Mouse (Mus musculus) olfactory bulb, adult 2 months (tissue): ENCODE measurements around the gene Lrrc8a. TPM values are rescaled to one million over a fixed set of nuclear protein-coding genes. Genes with fewer than 3 reads are reported as not detected.

Experiments
- H3K27ac ChIP-seq: fragments of 200-500 bp; 2 replicates; pipeline ENCODE4 v1.5.1; 2012; ENCODE audit warnings: low read depth, low read length; ENCODE audit not compliant: insufficient read depth
- H3K4me1 ChIP-seq: fragments of 200-500 bp; 2 replicates; pipeline ENCODE4 v1.6.1; 2012; ENCODE audit warnings: low read length; ENCODE audit not compliant: control insufficient read depth, insufficient read depth
- H3K4me3 ChIP-seq: fragments of 200-500 bp; 2 replicates; pipeline ENCODE4 v1.5.1; 2012; ENCODE audit warnings: mild to moderate bottlenecking, low read depth, low read length, moderate library complexity; ENCODE audit not compliant: insufficient read depth
- CTCF ChIP-seq: fragments of 200-500 bp; IDR thresholded peaks from 2 replicates; pipeline ENCODE4 v1.5.1; 2012; ENCODE audit warnings: low read depth, mild to moderate bottlenecking, low read length, moderate library complexity; ENCODE audit not compliant: insufficient read depth
- POLR2A ChIP-seq: fragments of 200-500 bp; IDR thresholded peaks from 2 replicates; pipeline ENCODE4 v1.6.1; 2012; ENCODE audit warnings: mild to moderate bottlenecking, low read depth, low read length, moderate library complexity; ENCODE audit not compliant: insufficient read depth
- WGBS: fragments of 180-500 bp; shearing (Covaris S2); methylation state at CpG from one replicate; pipeline ENCODE4 v1.1.7; 2018; 5-methylcytosine and 5-hydroxymethylcytosine counted together
- polyA plus RNA-seq: library from polyadenylated mRNA; stranded (reverse); fragments of >200 nt; gene quantifications from 2 replicates; pipeline ENCODE4 v1.2.4, GENCODE M21; 2012; ENCODE audit warnings: low replicate concordance; ENCODE audit not compliant: missing spikeins, insufficient read depth, insufficient read length

Lrrc8a gene
- polyA plus RNA-seq, 1 experiment = not detected

GRCm38 (mm10) chr2:30280743-30281142, 43.2 kb downstream of the Lrrc8a start, which contains the start of gene Gm28038:
Gm28038 (plus strand) TSS chr2:30281043.
- Histone ChIP-seq H3K4me3 (no peak within 1 kb of the TSS), H3K4me1 (peaks cover 10% of the 10 kb centered on the region), H3K27ac (no peak within 1 kb of the TSS)
- 95% methylated on average over 11 of the region's 11 CpGs for WGBS
- TF ChIP-seq CTCF (no peak), POLR2A (no peak)

GRCm38 (mm10) chr2:30281651-30282050, 44.1 kb downstream of the Lrrc8a start:
- TF ChIP-seq POLR2A (no peak), CTCF (no peak)

GRCm38 (mm10) chr2:30283193-30283592, 45.7 kb downstream of the Lrrc8a start:
- TF ChIP-seq POLR2A = no peak
- no peak for TF ChIP-seq CTCF
- Histone ChIP-seq H3K4me3 (no peak overlapping the region), H3K4me1 (peaks cover 15% of the 10 kb centered on the region), H3K27ac (no peak overlapping the region)
- 94% methylated on average over 2 of the region's 2 CpGs for WGBS

More at GRCm38 (mm10) chr2:30281651-30282050, 44.1 kb downstream of the Lrrc8a start:
- H3K4me3 ChIP-seq = no peak overlapping the region
- WGBS = 81% methylated on average over 3 of the region's 3 CpGs
- peaks cover 10% of the 10 kb centered on the region for H3K4me1 ChIP-seq
- no peak overlapping the region for H3K27ac ChIP-seq

- 90% methylated on average over 5 of the region's 5 CpGs for WGBS
- H3K27ac ChIP-seq = no peak overlapping the region
- H3K4me1 ChIP-seq = peaks cover 15% of the 10 kb centered on the region
- H3K4me3 ChIP-seq = peak overlapping the region; percentile 87; the same call in 1 of the 2 replicates
- TF ChIP-seq CTCF (no peak), POLR2A (no peak)
Measured at GRCm38 (mm10) chr2:30285004-30285403, 47.5 kb downstream of the Lrrc8a start.

GRCm38 (mm10) chr2:30285416-30286181, 48.1 kb downstream of the Lrrc8a start:
- peaks cover 15% of the 10 kb centered on the region for H3K4me1 ChIP-seq
- WGBS = 15% methylated on average over 38 of the region's 38 CpGs
- no peak for TF ChIP-seq CTCF
- TF ChIP-seq POLR2A = no peak
- H3K4me3 ChIP-seq = peak overlapping the region; percentile 87
- peak overlapping the region; percentile 18; the same call in 1 of the 2 replicates for H3K27ac ChIP-seq

GRCm38 (mm10) chr2:30286192-30287026, 48.9 kb downstream of the Lrrc8a start, which contains the start of the genes Dolk and Nup188:
Dolk (minus strand) TSS chr2:30286334.
Nup188 (plus strand) TSS chr2:30286397.
- Histone ChIP-seq H3K4me1 (peaks cover 15% of the 10 kb centered on the region), H3K4me3 (peak within 1 kb of the TSS; percentile 87), H3K27ac (peak within 1 kb of the TSS; percentile 18; the same call in 1 of the 2 replicates)
- no peak for TF ChIP-seq CTCF
- TF ChIP-seq POLR2A = peak; percentile 81
- WGBS = under 1% methylated on average over 68 of the region's 68 CpGs

DNA sequence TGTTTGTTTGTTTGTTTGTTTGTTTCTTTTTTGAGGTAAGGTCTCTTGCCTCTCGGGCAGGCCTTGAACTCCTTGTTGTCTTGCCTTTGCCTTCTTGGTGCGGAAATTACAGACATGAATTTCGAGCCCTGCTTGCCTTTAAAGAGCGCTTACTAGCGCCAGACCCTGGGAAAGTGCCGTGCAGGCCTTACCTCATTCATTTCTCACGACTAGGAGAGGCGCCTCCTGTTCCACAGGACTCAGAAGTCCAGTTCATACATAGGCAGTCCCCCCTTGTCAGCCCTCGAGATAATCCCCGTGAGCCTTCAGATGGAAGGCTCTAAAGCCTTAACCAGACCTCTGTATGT, 49.5 kb downstream of the Lrrc8a start:
- H3K4me3 ChIP-seq = peak overlapping the region; percentile 87
- WGBS = 1% methylated on average over 10 of the region's 10 CpGs
- TF ChIP-seq CTCF (no peak), POLR2A (no peak)
- peaks cover 15% of the 10 kb centered on the region for H3K4me1 ChIP-seq
- no peak overlapping the region for H3K27ac ChIP-seq

- no peaks in the 10 kb centered on the region for H3K4me1 ChIP-seq
- 79% methylated on average over 3 of the region's 3 CpGs for WGBS
- TF ChIP-seq CTCF (no peak), POLR2A (no peak)
- no peak overlapping the region for H3K27ac ChIP-seq
- H3K4me3 ChIP-seq = no peak overlapping the region
Measured at GRCm38 (mm10) chr2:30299525-30299924, 62.0 kb downstream of the Lrrc8a start.

DNA sequence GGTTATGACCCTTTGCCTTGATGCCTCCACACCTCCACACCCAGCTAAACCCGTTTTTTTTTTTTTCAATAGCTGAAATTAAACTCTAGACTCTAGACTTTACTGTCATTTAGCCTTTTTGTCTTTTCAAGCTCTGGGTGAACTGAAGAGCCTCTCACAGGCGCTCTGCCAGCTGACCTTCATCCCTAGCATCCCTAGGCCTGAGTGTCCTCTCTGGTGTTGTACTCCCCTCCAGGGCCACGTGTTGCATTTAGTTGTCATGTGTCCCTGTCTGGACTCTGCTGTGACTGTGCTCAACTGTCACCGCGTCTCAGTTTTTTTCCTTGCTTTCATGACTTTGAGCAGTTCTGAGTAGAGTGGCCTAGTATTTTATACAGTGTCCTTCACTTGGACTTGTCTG, 62.5 kb downstream of the Lrrc8a start:
- no peak overlapping the region for H3K4me3 ChIP-seq
- TF ChIP-seq POLR2A (no peak), CTCF (no peak)
- H3K27ac ChIP-seq = no peak overlapping the region
- WGBS = 89% methylated on average over 5 of the region's 5 CpGs
- no peaks in the 10 kb centered on the region for H3K4me1 ChIP-seq

- 94% methylated on average over 7 of the region's 7 CpGs for WGBS
- H3K27ac ChIP-seq = no peak overlapping the region
- TF ChIP-seq POLR2A (no peak), CTCF (no peak)
- no peak overlapping the region for H3K4me3 ChIP-seq
- H3K4me1 ChIP-seq = no peaks in the 10 kb centered on the region
Measured at GRCm38 (mm10) chr2:30306087-30306486, 68.6 kb downstream of the Lrrc8a start.
